Mouse (Mus musculus) brain, embryonic 14.5 days (tissue): ENCODE data around the gene Chaf1a. TPM values are rescaled to one million over a fixed set of nuclear protein-coding genes. Genes with fewer than 3 reads are reported as not detected.

Experiments used
- DNase-seq: peaks from one replicate; pipeline ENCODE4 v3.0.0-alpha.2; 2011; ENCODE audit warnings: low read depth
- CTCF ChIP-seq: fragments of 200-500 bp; IDR thresholded peaks from 2 replicates; pipeline ENCODE4 v1.5.1; 2012; ENCODE audit warnings: inconsistent platforms, mild to moderate bottlenecking, moderate library complexity, borderline replicate concordance; ENCODE audit not compliant: insufficient read depth, insufficient read length; ENCODE audit errors: extremely low read depth
- POLR2A ChIP-seq: fragments of 200-500 bp; IDR thresholded peaks from 2 replicates; pipeline ENCODE4 v1.6.1; 2012; ENCODE audit warnings: mild to moderate bottlenecking, inconsistent platforms, borderline replicate concordance; ENCODE audit not compliant: poor library complexity, insufficient read depth, insufficient read length, severe bottlenecking; ENCODE audit errors: extremely low read depth
- polyA plus RNA-seq: library from polyadenylated mRNA; depleted of rRNA; stranded (reverse); fragments of >200 nt; gene quantifications from 2 replicates; pipeline ENCODE4 v1.2.3, GENCODE M21; 2012

Chaf1a gene
- polyA plus RNA-seq, 1 experiment = 9.7 TPM

DNA sequence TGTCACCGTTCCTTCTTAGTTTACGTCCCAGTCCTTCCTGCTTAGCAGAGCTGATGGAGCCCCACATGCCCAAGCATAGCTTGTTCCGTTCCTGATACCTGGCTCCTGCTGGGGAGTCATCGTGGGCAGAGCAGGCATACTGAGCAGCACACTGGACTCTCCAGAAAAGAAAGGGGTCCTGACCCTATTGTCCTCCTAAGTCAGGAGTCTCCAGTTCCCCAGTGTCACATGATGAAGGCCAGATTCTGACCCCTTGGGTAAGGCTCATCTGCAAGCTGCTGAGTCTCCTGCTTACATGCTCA, 17.3 kb upstream of the Chaf1a start:
- TF ChIP-seq CTCF (no peak), POLR2A (no peak)
- no peak for DNase-seq

DNA sequence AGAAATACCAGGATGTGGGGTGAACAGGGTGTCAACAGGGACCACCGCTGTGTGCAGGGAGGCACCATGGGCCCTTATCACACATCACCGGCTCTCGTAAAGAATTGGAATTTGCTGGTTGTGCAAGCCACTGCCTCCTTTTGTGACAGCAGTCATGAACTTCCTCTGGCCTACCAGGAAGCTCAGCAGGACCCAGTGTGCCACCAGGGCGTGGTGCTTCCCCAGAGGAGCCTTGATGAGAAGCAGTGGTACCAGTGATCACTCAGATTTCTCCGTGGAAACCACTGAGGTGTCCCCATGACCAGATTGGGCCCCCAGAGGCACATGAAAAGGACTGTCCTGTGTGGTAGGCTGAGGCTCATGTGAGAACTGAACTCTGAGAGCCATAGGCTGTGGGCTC, 16.9 kb upstream of the Chaf1a start:
- no peak for DNase-seq

DNA sequence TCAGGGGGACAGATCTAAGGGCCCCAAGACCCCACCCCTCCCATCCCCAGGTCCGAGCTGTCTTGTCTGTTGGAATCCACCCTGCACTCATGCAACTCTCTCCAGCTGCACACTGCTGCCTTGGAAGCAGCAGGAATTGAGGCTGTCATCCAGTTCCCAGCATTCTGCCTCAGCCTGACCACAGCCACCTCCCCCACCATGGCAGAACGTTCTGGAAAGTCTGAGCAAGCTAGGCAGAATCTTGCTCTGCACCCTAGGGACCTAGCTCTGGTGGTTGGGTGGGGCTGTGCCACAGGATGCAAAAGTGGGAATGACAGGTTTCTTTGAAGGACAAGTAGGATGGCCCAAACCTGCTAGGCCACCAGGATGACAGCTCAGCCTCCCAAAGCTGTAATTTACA, 15.8 kb upstream of the Chaf1a start:
- TF ChIP-seq POLR2A = no peak
- no peak for TF ChIP-seq CTCF
- DNase-seq = no peak

More for the DNA sequence above, 16.9 kb upstream of the Chaf1a start:
- TF ChIP-seq POLR2A = no peak
- TF ChIP-seq CTCF = no peak

DNA sequence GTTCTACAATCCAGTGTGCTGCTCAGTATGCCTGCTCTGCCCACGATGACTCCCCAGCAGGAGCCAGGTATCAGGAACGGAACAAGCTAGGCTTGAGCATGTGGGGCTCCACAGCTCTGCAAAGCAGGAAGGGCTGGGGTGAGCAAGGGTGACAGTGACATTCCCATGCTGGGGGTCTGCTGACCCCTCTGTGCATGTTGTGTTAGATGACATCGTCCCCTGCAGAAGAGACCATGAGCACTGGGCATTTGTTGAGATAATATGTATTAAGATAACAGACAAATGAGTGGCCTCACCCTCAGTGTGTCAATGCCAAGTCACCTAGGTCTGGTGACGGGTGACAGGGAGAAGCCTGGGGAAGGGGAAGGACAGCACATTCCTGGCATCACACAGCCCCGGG, 15.3 kb upstream of the Chaf1a start:
- TF ChIP-seq CTCF = no peak
- no peak for DNase-seq

DNA sequence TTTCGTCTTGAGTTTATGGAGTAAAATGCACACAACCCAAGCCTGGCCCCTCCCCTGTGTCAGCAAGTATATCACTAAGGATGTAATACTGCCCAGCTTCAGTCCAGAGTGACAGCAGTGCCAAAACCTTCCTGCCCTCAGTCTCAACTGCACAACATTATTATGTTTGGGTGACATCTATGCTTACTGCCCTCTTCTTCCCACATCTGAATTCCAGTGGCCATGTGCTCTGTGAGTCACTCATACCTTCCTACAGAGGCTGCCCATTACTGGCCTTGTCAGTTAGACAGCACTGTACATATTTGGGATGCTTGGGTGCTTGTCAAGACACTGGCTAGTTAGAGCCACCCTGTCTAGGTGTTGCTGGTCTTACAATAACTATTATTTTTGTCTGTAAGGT, 13.9 kb upstream of the Chaf1a start:
- no peak for TF ChIP-seq CTCF
- TF ChIP-seq POLR2A = no peak
- DNase-seq = no peak

GRCm38 (mm10) chr17:56026881-56027280, 13.4 kb upstream of the Chaf1a start:
- no peak for TF ChIP-seq POLR2A
- no peak for TF ChIP-seq CTCF
- DNase-seq = no peak

DNA sequence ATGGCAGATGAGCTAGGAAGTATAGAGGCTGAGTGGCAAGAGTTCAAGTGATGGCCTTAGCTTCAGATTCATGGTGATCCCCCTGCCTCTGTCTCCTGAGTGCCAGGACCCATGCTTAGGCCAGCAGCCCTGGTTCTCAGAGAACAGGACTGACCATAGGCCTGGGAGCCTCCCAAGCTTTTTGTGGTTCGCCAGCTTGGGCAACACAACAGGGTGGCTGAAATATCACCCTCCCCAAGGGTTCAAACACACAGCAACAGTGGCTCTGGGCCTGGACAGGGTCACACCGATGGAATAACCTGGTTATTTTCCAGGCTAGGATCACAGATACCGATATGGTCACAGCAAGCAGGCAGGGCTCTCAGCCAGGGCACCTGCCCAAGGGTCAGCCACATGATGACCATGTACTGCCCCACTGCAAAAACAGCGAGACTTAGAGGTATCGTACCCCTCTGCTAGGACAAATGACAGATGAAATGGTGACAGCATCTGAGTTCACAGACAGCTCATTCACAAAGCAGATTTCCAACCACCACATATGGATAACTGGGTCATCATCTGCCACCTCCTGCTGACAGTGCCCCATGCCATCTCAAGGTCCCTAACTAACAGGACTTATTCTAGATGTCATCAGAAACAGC, 12.3 kb upstream of the Chaf1a start:
- no peak for DNase-seq
- TF ChIP-seq POLR2A (no peak), CTCF (no peak)

DNA sequence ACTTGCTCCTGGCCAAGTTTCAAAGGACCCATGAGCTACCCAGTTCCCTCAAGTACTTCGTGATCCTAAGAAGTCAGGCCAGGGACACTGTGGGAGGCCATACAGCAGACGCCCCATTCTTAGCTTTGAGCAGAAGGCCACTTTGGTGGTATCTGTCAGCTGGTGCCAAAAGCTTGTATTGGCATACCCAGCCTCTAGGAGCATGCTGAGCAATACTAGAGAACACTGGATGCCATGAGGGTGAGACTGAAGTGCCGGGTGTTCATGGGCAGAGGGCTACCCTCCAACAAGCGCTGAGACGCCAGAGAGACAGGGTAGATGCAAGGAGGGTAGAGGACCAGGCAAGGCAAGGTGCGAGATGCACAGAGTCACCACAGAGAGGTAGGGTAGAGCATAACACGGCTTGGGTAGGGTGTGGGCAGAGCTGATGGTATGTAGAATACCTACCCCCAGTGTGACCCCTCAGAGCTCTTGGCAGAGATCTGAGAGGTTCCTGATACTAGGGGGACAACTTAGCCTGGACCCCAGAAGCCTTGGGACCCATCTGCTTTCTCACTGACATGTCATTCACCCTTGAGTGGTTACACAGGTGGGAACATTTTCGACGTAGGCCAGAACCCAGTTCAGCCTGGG, 9.9 kb upstream of the Chaf1a start:
- no peak for DNase-seq
- TF ChIP-seq CTCF (no peak), POLR2A (no peak)

DNA sequence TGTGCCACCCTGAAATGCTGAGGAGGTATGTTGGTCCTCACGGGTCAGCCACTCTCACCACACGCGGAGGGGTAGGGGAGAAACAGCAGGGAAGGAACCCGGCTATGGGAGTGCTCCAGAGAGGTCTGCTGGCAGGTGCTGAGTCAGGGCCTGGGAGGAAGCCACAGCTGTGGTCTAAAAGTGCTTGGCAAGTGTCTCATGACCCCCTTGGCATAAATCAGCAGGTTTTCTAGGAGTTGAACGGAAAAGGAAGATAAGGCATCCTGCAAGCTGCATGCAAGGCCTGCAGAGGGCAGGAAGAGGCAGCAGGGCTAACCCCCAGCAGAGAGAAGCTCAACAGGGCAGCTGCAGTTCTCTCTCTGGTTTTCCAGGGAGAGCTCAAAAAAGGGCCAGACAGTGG, 9.3 kb upstream of the Chaf1a start:
- TF ChIP-seq CTCF (no peak), POLR2A (no peak)
- DNase-seq = no peak

DNA sequence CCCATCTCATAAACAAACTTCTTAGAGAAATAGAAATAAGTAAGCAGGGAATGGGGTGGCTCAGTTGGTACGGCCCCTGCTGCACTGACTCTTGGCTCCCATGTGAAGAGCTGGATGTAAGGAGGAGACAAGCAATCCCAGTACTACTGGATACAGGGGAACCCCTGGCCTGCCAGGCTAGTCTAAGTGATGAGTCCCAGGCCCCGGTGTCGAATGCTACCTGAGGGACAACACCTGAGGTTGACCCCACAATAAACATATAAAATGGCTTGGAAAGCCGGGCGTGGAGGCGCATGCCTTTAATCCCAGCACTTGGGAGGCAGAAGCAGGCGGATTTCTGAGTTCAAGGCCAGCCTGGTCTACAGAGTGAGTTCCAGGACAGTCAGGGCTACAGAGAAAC, 8.8 kb upstream of the Chaf1a start:
- DNase-seq = no peak
- TF ChIP-seq POLR2A (no peak), CTCF (no peak)

GRCm38 (mm10) chr17:56032127-56032733, 8.0 kb upstream of the Chaf1a start:
- TF ChIP-seq CTCF = no peak
- no peak for TF ChIP-seq POLR2A
- no peak for DNase-seq

DNA sequence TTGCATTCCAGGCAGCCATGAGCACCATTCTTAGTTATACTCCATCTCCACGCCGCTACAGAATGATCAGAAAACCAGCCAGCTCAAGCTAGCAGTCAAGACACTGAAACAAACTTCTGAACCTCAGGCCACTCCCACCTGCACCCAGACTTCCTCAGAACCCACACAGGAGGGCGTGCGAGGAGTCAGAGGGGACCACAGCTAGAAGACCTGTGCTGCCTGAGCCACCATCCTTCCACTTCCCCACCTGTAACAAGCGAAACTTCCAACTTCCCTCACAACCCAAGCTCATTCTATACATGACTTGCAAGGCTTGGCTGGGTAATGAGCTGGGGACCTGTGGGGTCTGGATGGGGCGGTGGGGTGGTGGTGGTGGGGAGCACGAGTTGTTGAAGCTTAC, 7.4 kb upstream of the Chaf1a start:
- TF ChIP-seq POLR2A (no peak), CTCF (no peak)

More for the DNA sequence above, 7.4 kb upstream of the Chaf1a start:
- no peak for DNase-seq
